Mouse (Mus musculus) hindbrain, embryonic 15.5 days (tissue): Measurements from ENCODE around the gene Cdpf1. TPM values are rescaled to one million over a fixed set of nuclear protein-coding genes. Genes with fewer than 3 reads are reported as not detected.

Experiments
- ATAC-seq: fragments of 200-750 bp; cut with Nextera tagmentation; 2 replicates; pipeline ENCODE4 v1.8.0; 2017; ENCODE audit warnings: low read depth, moderate number of reproducible peaks, moderate TSS enrichment; ENCODE audit not compliant: low FRiP score
- H3K27ac ChIP-seq: fragments of 300-500 bp; sonication (generic); replicated peaks from 2 replicates; pipeline ENCODE4 v1.5.1; 2015; ENCODE audit warnings: mild to moderate bottlenecking, inconsistent platforms
- H3K27me3 ChIP-seq: fragments of 300-500 bp; sonication (generic); 2 replicates; pipeline ENCODE4 v1.6.1; 2015; ENCODE audit warnings: control low read depth, inconsistent platforms
- H3K36me3 ChIP-seq: fragments of 300-500 bp; sonication (generic); 2 replicates; pipeline ENCODE4 v1.6.1; 2015; ENCODE audit warnings: control low read depth, inconsistent platforms
- H3K4me1 ChIP-seq: fragments of 300-500 bp; sonication (generic); replicated peaks from 2 replicates; pipeline ENCODE4 v1.6.1; 2015; ENCODE audit warnings: control low read depth, inconsistent platforms
- H3K4me2 ChIP-seq: fragments of 300-500 bp; sonication (generic); 2 replicates; pipeline ENCODE4 v1.6.1; 2015; ENCODE audit warnings: moderate library complexity, mild to moderate bottlenecking, inconsistent platforms
- H3K4me3 ChIP-seq: fragments of 300-500 bp; sonication (generic); 2 replicates; pipeline ENCODE4 v1.5.1; 2015; ENCODE audit warnings: mild to moderate bottlenecking, inconsistent platforms
- H3K9ac ChIP-seq: fragments of 300-500 bp; sonication (generic); 2 replicates; pipeline ENCODE4 v1.6.1; 2015; ENCODE audit warnings: inconsistent platforms
- H3K9me3 ChIP-seq: fragments of 300-500 bp; sonication (generic); 2 replicates; pipeline ENCODE4 v1.6.1; 2016; ENCODE audit warnings: control low read depth, inconsistent platforms
- WGBS: fragments of 180-500 bp; shearing (Covaris S2); methylation state at CpG from one replicate; pipeline ENCODE4 v1.1.7; 2015; 5-methylcytosine and 5-hydroxymethylcytosine counted together
- polyA plus RNA-seq: library from polyadenylated mRNA; unstranded; fragments of >200 nt; fragmentation: Nextera tagmentation; extraction: Ambion mirVana; gene quantifications from 2 replicates; pipeline ENCODE4 v1.2.1, GENCODE M21; 2015

The Cdpf1 gene
- polyA plus RNA-seq, 1 experiment from 2014 or later: 20.7 TPM

DNA sequence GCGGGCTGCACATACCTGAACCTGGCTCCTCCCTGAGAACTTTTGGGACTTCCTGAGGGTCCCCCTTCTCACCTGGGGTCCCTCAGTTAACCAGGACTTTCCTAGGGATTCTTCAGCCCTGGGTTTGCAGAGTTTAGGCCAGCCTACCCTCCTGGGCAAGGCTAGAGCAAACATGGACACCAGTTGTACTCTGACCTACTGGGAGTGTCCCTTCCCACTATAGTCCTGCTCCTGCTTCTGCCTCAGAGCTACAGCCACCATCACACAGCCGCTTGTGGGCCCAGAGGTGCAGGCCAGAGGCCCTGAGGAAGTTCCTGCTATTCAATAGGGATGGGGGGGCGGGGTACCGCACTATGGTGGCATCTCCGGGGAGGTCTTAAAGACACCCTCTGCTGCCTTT, 18.0 kb upstream of the Cdpf1 start:
- no peak for ATAC-seq
- H3K27ac ChIP-seq: no peak overlapping the region
- H3K9me3 ChIP-seq: no peaks in the 10 kb centered on the region
- H3K36me3 ChIP-seq: no peaks in the 10 kb centered on the region
- H3K4me1 ChIP-seq: peaks cover 14% of the 10 kb centered on the region
- no peak overlapping the region for H3K4me3 ChIP-seq
- WGBS: 71% methylated on average over 5 of the region's 5 CpGs
- no peaks in the 10 kb centered on the region for H3K27me3 ChIP-seq
- H3K4me2 ChIP-seq: no peak overlapping the region
- no peak overlapping the region for H3K9ac ChIP-seq

DNA sequence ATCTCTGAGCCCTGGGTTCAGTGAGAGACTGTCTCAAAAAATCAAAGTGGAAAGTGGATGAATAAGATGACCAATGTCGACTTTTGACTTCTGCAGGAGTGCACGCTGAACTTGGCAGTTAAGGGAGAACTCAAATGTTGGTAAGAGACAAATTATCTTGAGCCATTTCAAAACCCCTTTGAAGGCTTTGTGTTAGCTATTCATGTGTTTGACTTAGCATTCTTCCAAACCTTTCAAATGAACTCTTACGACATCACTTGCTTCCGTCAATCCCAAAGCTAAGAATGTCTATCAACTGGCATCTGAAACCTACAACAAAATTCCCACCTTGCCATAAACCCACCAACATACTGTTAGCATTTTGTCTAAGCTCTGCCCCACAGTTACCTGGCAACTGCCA, 16.6 kb upstream of the Cdpf1 start:
- Histone ChIP-seq H3K9ac (no peak overlapping the region), H3K9me3 (no peaks in the 10 kb centered on the region), H3K4me3 (no peak overlapping the region), H3K4me1 (peaks cover 14% of the 10 kb centered on the region), H3K36me3 (no peaks in the 10 kb centered on the region), H3K27ac (no peak overlapping the region), H3K27me3 (no peaks in the 10 kb centered on the region; the same call in 1 of the 2 replicates), H3K4me2 (no peak overlapping the region)
- 87% methylated on average over 4 of the region's 4 CpGs for WGBS
- ATAC-seq: no peak

DNA sequence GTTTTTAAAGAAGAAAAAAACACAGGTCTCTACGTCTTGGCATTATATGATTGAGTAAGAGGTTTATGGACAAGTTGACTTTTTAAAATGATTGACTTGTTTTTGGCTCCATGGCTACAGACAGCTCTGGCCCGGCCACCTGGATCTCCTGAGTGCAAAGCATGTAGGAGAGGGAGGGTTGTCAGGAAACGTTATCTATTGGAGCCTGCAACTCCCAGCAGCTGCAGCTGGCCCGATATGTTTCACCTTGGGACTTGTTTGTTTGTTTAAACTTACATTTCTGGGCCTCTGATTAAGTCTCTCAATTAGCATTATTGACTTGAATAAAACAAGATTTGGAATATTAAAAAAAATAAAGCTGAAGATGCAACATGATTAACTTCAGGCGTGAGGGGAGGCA, 15.2 kb upstream of the Cdpf1 start:
- H3K4me2 ChIP-seq: no peak overlapping the region
- H3K4me1 ChIP-seq: peaks cover 6% of the 10 kb centered on the region
- no peak overlapping the region for H3K4me3 ChIP-seq
- no peak for ATAC-seq
- no peak overlapping the region for H3K27ac ChIP-seq
- no peaks in the 10 kb centered on the region for H3K9me3 ChIP-seq
- 79% methylated on average over 5 of the region's 5 CpGs for WGBS
- no peak overlapping the region for H3K9ac ChIP-seq
- H3K27me3 ChIP-seq: peaks cover 4% of the 10 kb centered on the region; the same call in 1 of the 2 replicates
- no peaks in the 10 kb centered on the region for H3K36me3 ChIP-seq

DNA sequence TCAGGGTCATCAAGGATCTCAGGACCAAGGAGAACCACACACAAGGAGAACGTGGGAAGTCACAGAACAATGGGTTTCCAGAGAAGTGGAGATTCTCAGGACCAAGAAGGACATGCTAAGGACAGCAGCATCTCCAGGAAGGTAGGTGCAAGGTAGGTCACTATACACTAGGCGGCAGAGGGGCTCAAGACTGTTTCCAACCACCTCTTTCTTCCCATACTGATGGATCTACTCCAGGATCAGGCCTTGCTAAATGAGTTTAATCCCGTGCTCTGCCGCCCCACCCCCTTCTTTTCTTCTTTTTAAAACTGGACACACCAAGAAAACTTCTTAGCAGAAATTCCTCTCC, 10.5 kb upstream of the Cdpf1 start:
- 16% methylated on average over 4 of the region's 4 CpGs for WGBS
- Histone ChIP-seq H3K4me1 (peaks cover 10% of the 10 kb centered on the region), H3K4me2 (peak overlapping the region; percentile 95), H3K9ac (peak overlapping the region; percentile 46), H3K27ac (no peak overlapping the region), H3K9me3 (no peaks in the 10 kb centered on the region), H3K27me3 (peaks cover 11% of the 10 kb centered on the region), H3K36me3 (no peaks in the 10 kb centered on the region), H3K4me3 (peak overlapping the region; percentile 46)
- ATAC-seq: 0 out of 2 replicates have a peak, but pooled peaks have one; percentile 48

DNA sequence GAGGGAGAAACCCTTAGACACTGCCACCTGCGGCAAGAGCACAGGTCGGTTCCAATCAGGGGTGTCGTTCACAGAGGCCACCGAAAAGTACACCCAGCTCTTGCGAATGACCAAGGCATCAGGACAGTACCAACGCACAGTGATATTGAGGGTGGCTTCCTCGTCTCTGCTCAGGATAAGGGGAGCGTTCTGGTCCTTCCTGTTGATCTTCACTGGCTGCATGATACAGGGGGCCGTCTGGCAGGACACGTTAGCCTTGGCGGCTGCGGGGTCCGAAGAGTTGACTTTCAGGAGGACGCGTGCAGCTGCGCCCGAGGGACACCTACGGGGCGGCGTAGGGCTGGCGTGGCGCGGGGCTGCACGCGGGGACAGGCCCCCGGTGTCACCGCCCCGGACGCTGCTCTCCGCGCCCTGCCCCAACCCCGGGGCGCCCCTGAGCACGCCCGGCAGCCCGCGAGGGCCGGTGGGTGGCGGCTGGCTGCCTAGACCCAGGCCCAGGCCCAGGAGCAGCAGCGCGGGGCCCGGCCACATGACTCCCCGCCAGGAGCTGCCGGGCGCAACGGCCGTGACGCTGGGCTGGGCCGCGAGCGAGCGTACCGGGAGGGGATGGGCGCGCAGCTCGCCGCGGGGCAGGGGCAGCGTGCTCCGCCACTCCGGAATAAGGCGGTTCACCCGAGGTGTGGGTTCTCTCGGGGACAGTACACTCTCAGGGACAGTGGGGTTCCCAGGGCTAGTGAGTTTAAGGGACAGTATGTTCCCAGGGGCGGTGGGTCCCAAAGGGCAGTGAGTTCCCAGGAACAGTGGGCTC, 9.9 kb upstream of the Cdpf1 start, which contains the start of gene Pkdrej:
Gene Pkdrej (minus strand): TSS at position 532 of the 808 bp plus-strand sequence.
- no peak within 1 kb of the TSS for H3K27ac ChIP-seq
- WGBS: 2% methylated on average over 56 of the region's 65 CpGs

DNA sequence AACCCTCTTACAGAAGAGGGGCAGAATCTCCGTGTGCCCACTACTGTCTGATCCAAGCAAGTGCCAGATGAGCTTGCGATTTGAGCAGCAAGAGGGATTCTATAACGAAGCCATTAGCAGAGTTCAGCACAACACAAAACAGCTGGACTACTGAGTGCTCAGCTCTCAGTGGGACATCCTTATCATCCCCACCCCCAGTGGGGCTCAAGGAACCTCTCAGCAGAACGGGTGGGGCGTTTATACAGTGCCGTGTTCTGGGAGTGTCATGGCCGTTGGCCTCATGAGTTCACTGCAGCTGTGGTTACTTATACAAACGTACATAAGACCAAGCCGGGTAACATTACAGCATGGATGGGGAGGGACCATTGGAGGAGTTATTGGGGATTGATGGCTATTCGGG, 1.9 kb upstream of the Cdpf1 start:
- Histone ChIP-seq H3K27me3 (no peaks in the 10 kb centered on the region), H3K27ac (no peak overlapping the region), H3K36me3 (no peaks in the 10 kb centered on the region), H3K4me2 (no peak overlapping the region), H3K9me3 (no peaks in the 10 kb centered on the region), H3K4me1 (peaks cover 17% of the 10 kb centered on the region), H3K9ac (no peak overlapping the region), H3K4me3 (no peak overlapping the region)
- WGBS: 77% methylated on average over 10 of the region's 10 CpGs
- ATAC-seq: no peak

More for the DNA sequence above, 9.9 kb upstream of the Cdpf1 start, which contains the start of gene Pkdrej:
- Histone ChIP-seq H3K27me3 (peaks cover 11% of the 10 kb centered on the region), H3K9ac (peak within 1 kb of the TSS; percentile 46), H3K4me3 (peak within 1 kb of the TSS; percentile 46), H3K4me1 (peaks cover 10% of the 10 kb centered on the region), H3K4me2 (peak within 1 kb of the TSS; percentile 95), H3K9me3 (no peaks in the 10 kb centered on the region), H3K36me3 (no peaks in the 10 kb centered on the region)
- ATAC-seq: peak; percentile 56; the same call in 1 of the 2 replicates

DNA sequence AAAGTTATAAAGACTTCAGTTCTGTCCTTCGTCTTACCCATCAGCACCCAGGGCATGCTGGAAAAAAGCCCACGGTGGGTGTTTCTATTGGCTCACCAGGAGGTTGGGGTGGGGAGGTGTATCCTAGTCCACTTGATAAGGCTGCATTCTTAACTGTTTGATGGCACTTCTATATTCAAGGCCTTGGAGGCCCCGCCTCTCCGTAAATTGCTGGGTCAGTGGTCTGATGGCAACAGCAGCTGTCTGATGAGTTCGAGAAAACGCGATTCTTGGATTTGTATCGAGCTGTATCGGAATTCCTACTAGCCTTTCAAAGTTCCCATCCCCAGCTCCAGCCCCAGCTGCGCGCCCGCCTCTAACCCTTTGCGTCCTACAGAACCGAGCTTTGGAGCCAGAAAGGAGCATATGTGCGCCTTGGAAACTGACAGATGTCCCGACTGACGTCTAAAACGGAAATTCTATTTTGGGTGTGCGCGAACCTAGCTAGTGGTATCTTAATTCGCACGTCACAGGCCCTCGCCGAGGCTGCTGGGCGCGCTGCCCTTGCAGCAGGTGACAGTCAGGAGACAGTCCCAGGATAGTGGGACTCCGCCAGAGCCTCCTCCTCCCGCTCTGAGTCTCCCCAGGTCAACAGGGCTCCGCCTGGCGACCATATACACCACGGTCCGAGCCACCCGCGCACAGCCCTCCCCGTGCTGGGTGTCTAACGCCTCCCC, 533 bp downstream of the Cdpf1 start:
- H3K27me3 ChIP-seq: no peaks in the 10 kb centered on the region
- peak; percentile 89 for ATAC-seq
- H3K9ac ChIP-seq: peak overlapping the region; percentile 72
- peak overlapping the region; percentile 94 for H3K27ac ChIP-seq
- peak overlapping the region; percentile 85 for H3K4me3 ChIP-seq
- peak overlapping the region; percentile 71 for H3K4me2 ChIP-seq
- H3K4me1 ChIP-seq: peaks cover 17% of the 10 kb centered on the region
- 4% methylated on average over 36 of the region's 36 CpGs for WGBS
- no peaks in the 10 kb centered on the region for H3K36me3 ChIP-seq
- H3K9me3 ChIP-seq: no peaks in the 10 kb centered on the region

DNA sequence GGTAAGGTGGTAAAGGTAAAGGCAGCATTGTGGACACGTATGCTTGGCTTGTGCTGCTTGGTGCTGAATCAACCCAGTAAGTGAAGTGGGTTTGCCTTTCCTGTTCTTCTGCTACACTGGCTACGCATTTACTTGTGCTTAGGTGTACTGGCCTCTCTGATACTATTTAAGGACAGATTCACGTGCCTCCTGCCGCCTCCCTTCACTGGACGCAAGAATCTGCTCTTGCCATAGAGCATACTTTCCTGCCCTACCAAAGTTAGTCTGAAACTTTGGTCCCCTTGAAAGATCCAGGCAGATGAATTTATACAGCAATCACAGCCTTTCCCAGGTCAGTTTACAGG, 1.1 kb downstream of the Cdpf1 start:
- peak overlapping the region; percentile 71 for H3K4me2 ChIP-seq
- H3K27ac ChIP-seq: peak overlapping the region; percentile 94; the same call in 1 of the 2 replicates
- 86% methylated on average over 5 of the region's 5 CpGs for WGBS
- 0 out of 2 replicates have a peak overlapping the region, but pooled peaks have one; percentile 72 for H3K9ac ChIP-seq
- peak overlapping the region; percentile 85 for H3K4me3 ChIP-seq
- ATAC-seq: no peak
- no peaks in the 10 kb centered on the region for H3K36me3 ChIP-seq
- H3K9me3 ChIP-seq: no peaks in the 10 kb centered on the region
- H3K27me3 ChIP-seq: no peaks in the 10 kb centered on the region
- peaks cover 17% of the 10 kb centered on the region for H3K4me1 ChIP-seq

DNA sequence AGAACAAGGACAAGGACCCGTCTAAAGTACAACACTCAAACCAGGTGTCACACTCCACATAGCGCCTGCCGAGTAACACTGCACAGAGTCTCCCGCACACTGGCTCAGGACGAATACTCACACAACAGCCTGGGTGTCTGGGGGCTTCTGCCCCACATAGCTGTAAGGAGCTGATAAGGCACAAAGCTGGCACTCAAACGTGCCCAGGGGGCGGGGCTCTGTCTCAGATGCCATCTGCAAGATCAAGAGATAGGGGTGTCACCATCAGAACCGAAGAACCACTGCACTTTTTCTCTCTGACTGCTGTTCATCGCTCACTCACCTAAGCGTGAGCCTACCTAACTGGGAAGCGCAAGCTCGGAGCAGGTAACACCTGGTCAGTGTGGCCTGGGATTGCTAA, 2.4 kb downstream of the Cdpf1 start:
- Histone ChIP-seq H3K27ac (no peak overlapping the region), H3K4me2 (no peak overlapping the region), H3K9ac (no peak overlapping the region), H3K36me3 (no peaks in the 10 kb centered on the region), H3K27me3 (no peaks in the 10 kb centered on the region), H3K4me1 (peaks cover 17% of the 10 kb centered on the region), H3K9me3 (no peaks in the 10 kb centered on the region), H3K4me3 (no peak overlapping the region)
- ATAC-seq: no peak
- 89% methylated on average over 12 of the region's 12 CpGs for WGBS

DNA sequence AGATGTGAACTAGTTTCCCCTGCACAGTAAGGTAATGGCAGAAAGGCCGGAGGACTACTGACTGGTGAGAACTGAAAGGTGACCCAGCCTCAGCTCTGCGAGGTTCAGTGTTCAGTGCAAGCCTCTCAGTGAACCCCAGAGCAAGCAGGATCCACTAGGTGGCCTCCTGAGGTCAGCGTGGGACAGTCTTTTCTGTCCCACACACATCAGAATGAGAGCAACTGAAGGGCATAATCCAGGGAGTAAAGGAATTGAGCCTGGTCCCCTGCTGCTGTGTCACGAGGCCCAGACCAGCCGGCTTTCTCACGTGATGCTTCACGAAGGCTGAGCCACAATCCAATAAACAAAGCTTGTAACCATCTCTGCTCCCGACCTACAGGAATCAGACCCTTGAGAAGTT, 3.1 kb downstream of the Cdpf1 start:
- Histone ChIP-seq H3K36me3 (no peaks in the 10 kb centered on the region), H3K9me3 (no peaks in the 10 kb centered on the region), H3K9ac (no peak overlapping the region), H3K27ac (no peak overlapping the region), H3K4me1 (peaks cover 17% of the 10 kb centered on the region), H3K4me2 (no peak overlapping the region), H3K27me3 (no peaks in the 10 kb centered on the region), H3K4me3 (no peak overlapping the region)
- WGBS: 56% methylated on average over 8 of the region's 8 CpGs
- no peak for ATAC-seq

DNA sequence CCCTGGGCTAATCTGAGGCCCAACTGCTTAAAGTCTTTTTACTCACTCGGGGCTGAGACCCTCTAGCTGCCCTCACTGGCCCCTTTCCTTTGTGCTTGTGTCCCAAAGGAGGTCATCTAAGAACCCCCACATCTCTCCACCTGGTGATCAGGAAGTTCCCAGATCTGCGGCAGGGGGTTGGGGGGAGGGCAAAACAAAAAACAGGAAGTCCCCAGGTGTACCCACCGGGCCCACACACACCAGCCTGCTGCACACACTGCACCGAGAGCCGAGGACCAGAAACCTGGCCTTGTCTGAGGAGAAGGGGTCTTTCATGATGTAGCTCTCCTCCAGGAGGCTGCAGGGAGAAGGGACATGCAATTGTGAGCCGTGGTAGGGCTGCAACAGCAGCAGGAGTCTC, 3.5 kb downstream of the Cdpf1 start:
- Histone ChIP-seq H3K4me1 (peaks cover 17% of the 10 kb centered on the region), H3K27me3 (no peaks in the 10 kb centered on the region), H3K9me3 (no peaks in the 10 kb centered on the region), H3K36me3 (no peaks in the 10 kb centered on the region), H3K27ac (no peak overlapping the region), H3K4me3 (no peak overlapping the region), H3K4me2 (no peak overlapping the region), H3K9ac (no peak overlapping the region)
- WGBS: 75% methylated on average over 6 of the region's 6 CpGs
- no peak for ATAC-seq

DNA sequence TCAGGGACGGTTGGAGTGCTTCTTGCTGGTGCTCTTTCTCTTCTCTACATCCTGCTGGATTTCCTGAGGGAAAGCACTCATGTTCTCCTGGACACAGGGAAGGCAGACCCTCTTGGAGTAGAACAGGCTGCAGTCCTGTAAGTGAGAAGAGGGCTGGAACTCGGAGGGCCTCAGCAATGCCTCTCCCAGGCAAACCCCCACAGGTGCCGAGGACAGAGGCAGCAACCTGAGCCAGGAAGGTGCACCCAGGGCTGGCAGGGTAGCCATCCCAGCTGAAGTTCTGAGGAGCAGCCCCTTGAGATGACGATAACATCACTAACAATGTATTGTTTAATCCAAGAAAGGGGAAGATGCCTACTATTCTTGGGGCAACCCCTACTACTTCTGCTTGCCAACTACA, 4.1 kb downstream of the Cdpf1 start:
- H3K27me3 ChIP-seq: no peaks in the 10 kb centered on the region
- no peak overlapping the region for H3K27ac ChIP-seq
- no peak overlapping the region for H3K4me2 ChIP-seq
- no peaks in the 10 kb centered on the region for H3K9me3 ChIP-seq
- H3K36me3 ChIP-seq: no peaks in the 10 kb centered on the region
- no peak overlapping the region for H3K4me3 ChIP-seq
- H3K4me1 ChIP-seq: peaks cover 16% of the 10 kb centered on the region
- 85% methylated on average over 4 of the region's 4 CpGs for WGBS
- H3K9ac ChIP-seq: no peak overlapping the region
- no peak for ATAC-seq
